Mouse (Mus musculus): ENCODE results near the gene Commd3.

DNA sequence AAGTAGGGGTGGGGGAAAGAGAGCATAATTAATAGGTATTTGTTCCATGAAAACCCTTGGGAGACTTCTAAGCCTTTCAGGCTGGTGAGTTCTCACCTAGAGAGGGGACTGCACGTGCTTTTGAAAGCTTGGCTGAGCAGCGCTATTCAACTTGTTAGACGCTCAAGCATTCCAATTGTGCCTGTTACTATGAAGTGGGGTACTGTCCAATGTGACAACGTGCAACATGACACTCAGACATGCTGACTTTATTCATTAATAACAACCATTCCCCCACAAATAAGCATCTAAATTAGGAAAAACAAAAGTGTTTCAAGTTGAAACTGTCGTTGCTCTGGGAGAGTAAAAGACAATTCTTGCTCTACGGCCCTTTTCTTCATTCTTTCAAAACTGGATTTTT is 1.1 kb upstream of the Commd3 start:
- TF ChIP-seq CEBPB (IDR thresholded peaks at IDR 0.05; ENCODE audit: insufficient read depth, poor library complexity, severe bottlenecking) (no peak), POLR2AphosphoS2 (IDR thresholded peaks at IDR 0.05; ENCODE audit: insufficient read length, low read depth) (no peak), MYOD1 (IDR thresholded peaks at IDR 0.05; ENCODE audit: control insufficient read depth in 1 of 3, insufficient read length in 2 of 3, low read depth in 2 of 3) (no peak), E2F4 (IDR thresholded peaks at IDR 0.05; ENCODE audit: insufficient read depth) (no peak), USF1 (IDR thresholded peaks at IDR 0.05; ENCODE audit: low read depth) (no peak), POLR2A (IDR thresholded peaks at IDR 0.05; ENCODE audit: insufficient read length, low read depth) (no peak), REST (IDR thresholded peaks at IDR 0.05; ENCODE audit: insufficient read depth, insufficient read length) (no peak), MYOG (IDR thresholded peaks at IDR 0.05; ENCODE audit: control insufficient read depth in 1 of 3, insufficient read depth in 1 of 3, insufficient read length in 2 of 3, low read depth in 2 of 3) (no peak), TCF12 (IDR thresholded peaks at IDR 0.05; ENCODE audit: insufficient read depth, poor library complexity, severe bottlenecking) (no peak), MAX (IDR thresholded peaks at IDR 0.05; ENCODE audit: low read depth) (no peak)

Measured in myocyte (in vitro differentiated cells).